Mouse (Mus musculus) retina, embryonic 14.5 days (tissue): ENCODE measurements around the gene Duox2.
A peak's percentile ranks its signal among the peaks of the same experiment; 100 is the strongest.
"Not testable (repeated sequence)": the region's sequence is repeated elsewhere in the genome, so short reads cannot be mapped to it uniquely, and the experiment has no call there.

Experiments
- DNase-seq: peaks from one replicate; pipeline ENCODE4 v3.0.0-alpha.2; 2015; ENCODE audit warnings: low spot score

Duox2 gene

GRCm38 (mm10) chr2:122298096-122298499 lies at the start of gene Duox2:
Duox2 (minus strand) TSS chr2:122298449.
- no peak for DNase-seq

- no peak for DNase-seq
These were observed 49.0 kb upstream of the Duox2 start for GRCm38 (mm10) chr2:122347257-122347656.

GRCm38 (mm10) chr2:122346164-122346563 lies 47.9 kb upstream of the Duox2 start:
- not testable (repeated sequence) for DNase-seq

GRCm38 (mm10) chr2:122345106-122345893 lies 47.1 kb upstream of the Duox2 start:
- no peak for DNase-seq

- DNase-seq = no peak
These were observed 39.0 kb upstream of the Duox2 start for GRCm38 (mm10) chr2:122337291-122337690.

- DNase-seq = no peak
These were observed 35.9 kb upstream of the Duox2 start for GRCm38 (mm10) chr2:122334170-122334569.

- DNase-seq = no peak
These were observed 34.0 kb upstream of the Duox2 start for GRCm38 (mm10) chr2:122332222-122332621.

- not testable (repeated sequence) for DNase-seq
These were observed 32.1 kb upstream of the Duox2 start for GRCm38 (mm10) chr2:122330317-122330716.

- DNase-seq = no peak
These were observed 29.7 kb upstream of the Duox2 start for GRCm38 (mm10) chr2:122327986-122328385.

- no peak for DNase-seq
These were observed 27.1 kb upstream of the Duox2 start for GRCm38 (mm10) chr2:122325361-122325760.

- DNase-seq = no peak
These were observed 26.3 kb upstream of the Duox2 start for GRCm38 (mm10) chr2:122324586-122324985.

GRCm38 (mm10) chr2:122323960-122324359 lies 25.7 kb upstream of the Duox2 start:
- DNase-seq = no peak

GRCm38 (mm10) chr2:122317384-122317783 lies 19.1 kb upstream of the Duox2 start:
- no peak for DNase-seq

- DNase-seq = no peak
These were observed 17.1 kb upstream of the Duox2 start, which contains the start of gene Duox1 for GRCm38 (mm10) chr2:122315372-122315771. Duox1 (plus strand) TSS chr2:122315672.

GRCm38 (mm10) chr2:122313536-122313935 lies 15.3 kb upstream of the Duox2 start, which contains the start of gene Duoxa1:
Duoxa1 (minus strand) TSS chr2:122313730.
- no peak for DNase-seq

GRCm38 (mm10) chr2:122312722-122313417 lies 14.6 kb upstream of the Duox2 start:
- DNase-seq = peak; percentile 91

- no peak for DNase-seq
These were observed 13.3 kb upstream of the Duox2 start for GRCm38 (mm10) chr2:122311561-122311960.

GRCm38 (mm10) chr2:122309647-122310046 lies 11.4 kb upstream of the Duox2 start:
- DNase-seq = no peak

GRCm38 (mm10) chr2:122306184-122306583 lies 7.9 kb upstream of the Duox2 start:
- DNase-seq = no peak

- DNase-seq = no peak
These were observed 7.0 kb upstream of the Duox2 start for GRCm38 (mm10) chr2:122305097-122305892.

- DNase-seq = no peak
These were observed 6.3 kb upstream of the Duox2 start for GRCm38 (mm10) chr2:122304544-122304943.

GRCm38 (mm10) chr2:122302574-122303241 lies 4.5 kb upstream of the Duox2 start:
- peak; percentile 89 for DNase-seq
